Mouse (Mus musculus): ENCODE measurements around the gene Ldlrad3. TPM values are rescaled to one million over a fixed set of nuclear protein-coding genes. Genes with fewer than 3 reads are reported as not detected.

Ldlrad3 gene
- polyA plus RNA-seq, 1 experiment: 1.5 TPM

GRCm38 (mm10) chr2:102094281-102094680 lies 91.9 kb downstream of the Ldlrad3 start:
- WGBS: 75% methylated on average over 3 of the region's 3 CpGs
- no peak for DNase-seq (ENCODE audit: low read depth, low spot score)

GRCm38 (mm10) chr2:102092579-102092978 lies 93.6 kb downstream of the Ldlrad3 start:
- no peak for DNase-seq (ENCODE audit: low read depth, low spot score)
- WGBS: 83% methylated on average over 10 of the region's 10 CpGs

GRCm38 (mm10) chr2:102091516-102092350 lies 94.5 kb downstream of the Ldlrad3 start:
- DNase-seq (ENCODE audit: low read depth, low spot score): peak; percentile 76
- 33% methylated on average over 8 of the region's 8 CpGs for WGBS

- DNase-seq (ENCODE audit: low read depth, low spot score): no peak
- WGBS: 91% methylated on average over 5 of the region's 5 CpGs
These were observed 98.4 kb downstream of the Ldlrad3 start for GRCm38 (mm10) chr2:102087787-102088186.

GRCm38 (mm10) chr2:102086583-102086982 lies 99.6 kb downstream of the Ldlrad3 start:
- WGBS: 98% methylated on average over 23 of the region's 23 CpGs
- no peak for DNase-seq (ENCODE audit: low read depth, low spot score)

- no peak for DNase-seq (ENCODE audit: low read depth, low spot score)
These were observed 103.4 kb downstream of the Ldlrad3 start for GRCm38 (mm10) chr2:102082782-102083181.

DNA sequence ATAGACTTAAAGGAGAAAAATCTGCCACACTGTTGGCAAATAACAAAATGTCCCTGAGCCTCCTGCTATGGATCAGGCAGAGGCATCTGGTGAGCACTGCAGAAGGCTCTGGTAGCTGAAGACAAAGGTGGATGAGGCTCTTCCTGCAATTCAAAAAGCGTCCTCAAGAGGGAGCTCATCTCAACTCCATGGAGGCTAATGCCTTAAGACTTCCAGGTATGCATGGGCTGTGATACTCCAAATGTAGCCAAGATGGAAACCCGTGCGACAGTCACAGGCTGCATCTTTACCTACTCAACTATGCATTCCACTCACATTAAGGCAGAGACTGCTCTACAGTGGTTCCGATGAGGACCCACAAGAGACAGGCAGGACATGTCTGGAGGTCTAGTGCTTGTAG lies 108.6 kb downstream of the Ldlrad3 start:
- peak; percentile 46 for DNase-seq (ENCODE audit: low read depth, low spot score)

DNA sequence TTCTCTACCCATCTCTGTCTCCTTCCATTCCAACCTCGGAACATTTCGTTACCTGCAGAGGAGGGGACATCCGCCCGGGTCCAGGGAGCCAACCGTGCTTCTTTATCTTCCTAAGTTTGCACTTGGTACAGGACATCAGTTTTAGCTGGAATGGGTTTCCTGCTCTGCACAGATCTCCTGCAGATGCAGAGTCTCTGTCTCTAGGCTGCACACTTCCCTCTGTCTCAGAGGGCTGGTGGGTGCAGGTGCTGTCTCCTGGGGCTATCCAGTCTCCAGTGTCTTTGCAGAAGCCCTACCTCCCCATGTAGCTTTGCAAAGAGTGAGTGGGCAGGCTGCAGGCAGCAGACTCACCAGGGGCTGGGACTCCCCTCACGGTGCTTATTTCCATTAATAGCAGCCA lies 109.9 kb downstream of the Ldlrad3 start:
- no peak for DNase-seq (ENCODE audit: low read depth, low spot score)
- whole genome bisulfite sequencing: 91% methylated on average over 6 of the region's 6 CpGs

More for the DNA sequence above, 108.6 kb downstream of the Ldlrad3 start:
- 39% methylated on average over 4 of the region's 4 CpGs for WGBS

DNA sequence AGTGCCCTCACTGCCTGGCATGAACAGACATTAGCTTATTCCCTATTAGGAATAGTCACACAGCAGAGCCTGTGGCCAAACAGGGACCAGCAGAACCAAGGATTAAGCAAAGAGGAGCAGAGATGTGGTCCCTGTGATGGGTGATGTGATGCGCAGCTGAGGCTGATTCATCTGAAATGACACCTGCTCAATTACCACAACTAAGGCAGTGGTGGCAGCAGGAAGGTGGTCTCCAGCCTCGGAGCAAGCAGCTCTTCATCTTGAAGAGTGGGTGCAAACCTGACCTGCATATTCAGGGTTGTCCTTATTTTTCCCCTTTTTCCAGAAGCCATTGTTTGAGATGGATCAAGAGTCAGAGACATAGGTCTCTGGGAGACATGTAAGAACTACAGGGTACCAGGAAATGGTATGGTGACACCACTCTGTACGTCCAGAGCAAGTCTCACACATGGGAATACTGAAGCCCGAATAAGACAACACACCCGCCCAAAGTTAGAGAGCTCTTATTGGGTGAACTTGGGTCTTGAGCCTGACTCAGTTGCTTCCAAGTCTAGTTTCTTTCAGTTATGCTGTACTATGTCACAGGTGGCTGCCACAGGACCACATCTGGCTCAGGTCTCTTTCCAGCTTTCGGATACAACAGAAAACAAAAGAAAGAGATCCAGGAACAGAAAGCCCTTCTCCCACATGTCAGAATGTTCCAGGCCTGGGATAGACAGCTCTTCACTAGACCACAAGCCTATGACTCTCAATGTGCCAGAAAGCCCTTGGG lies 112.7 kb downstream of the Ldlrad3 start:
- DNase-seq (ENCODE audit: low read depth, low spot score): no peak
- WGBS: 96% methylated on average over 6 of the region's 6 CpGs

DNA sequence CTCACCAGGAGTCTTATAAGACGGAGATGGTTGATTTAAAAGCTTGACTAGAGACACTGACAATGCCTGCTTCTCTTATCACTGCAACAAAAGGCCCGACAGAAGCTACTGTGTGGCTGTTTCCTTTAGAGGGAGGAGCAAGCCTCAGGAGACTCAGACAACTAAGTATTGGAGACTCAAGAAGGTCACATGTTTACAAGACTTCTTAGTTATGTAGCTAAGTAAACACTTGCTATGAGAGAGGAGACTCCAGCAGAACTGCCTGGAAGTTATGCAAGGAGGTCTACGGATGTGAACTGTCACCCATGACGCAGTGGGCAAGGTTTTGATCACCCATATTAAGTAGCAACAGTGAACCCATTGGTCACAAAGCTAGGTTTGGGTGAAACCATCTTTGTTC lies 113.3 kb downstream of the Ldlrad3 start:
- 65% methylated on average over 4 of the region's 4 CpGs for WGBS
- no peak for DNase-seq (ENCODE audit: low read depth, low spot score)

GRCm38 (mm10) chr2:102071022-102071717 lies 115.0 kb downstream of the Ldlrad3 start:
- no peak for DNase-seq (ENCODE audit: low read depth, low spot score)

DNA sequence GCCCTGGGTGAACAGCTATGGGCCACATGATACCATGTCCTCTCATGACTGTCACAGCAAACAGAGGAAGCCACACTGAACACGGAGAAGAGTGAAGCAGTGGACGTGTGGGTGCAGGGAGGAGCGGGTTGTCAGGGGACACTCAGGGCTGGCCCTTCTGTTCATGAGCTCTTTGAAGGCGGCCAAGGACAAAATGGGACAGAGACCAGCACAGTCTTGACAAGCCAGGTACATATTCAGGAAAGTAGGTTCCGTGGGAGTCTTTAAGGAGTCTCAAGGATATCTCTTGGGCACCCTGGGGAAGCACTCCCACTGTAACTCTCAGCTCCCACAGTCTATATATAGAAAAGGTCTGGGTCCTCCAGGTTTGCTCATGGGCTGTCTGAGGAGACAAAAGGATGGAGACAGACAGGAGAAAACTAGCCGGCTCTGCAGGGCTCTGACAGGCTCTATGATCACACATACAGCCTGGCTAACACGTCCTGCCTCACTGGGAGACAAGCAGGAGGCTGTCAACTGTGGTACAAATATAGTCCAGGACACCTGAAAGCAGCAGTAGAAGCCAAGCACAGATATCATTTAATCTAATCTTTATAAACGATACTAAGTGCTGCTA lies 121.3 kb downstream of the Ldlrad3 start:
- DNase-seq (ENCODE audit: low read depth, low spot score): no peak
- 88% methylated on average over 8 of the region's 8 CpGs for WGBS

More at GRCm38 (mm10) chr2:102071022-102071717, 115.0 kb downstream of the Ldlrad3 start:
- WGBS: 90% methylated on average over 10 of the region's 10 CpGs

DNA sequence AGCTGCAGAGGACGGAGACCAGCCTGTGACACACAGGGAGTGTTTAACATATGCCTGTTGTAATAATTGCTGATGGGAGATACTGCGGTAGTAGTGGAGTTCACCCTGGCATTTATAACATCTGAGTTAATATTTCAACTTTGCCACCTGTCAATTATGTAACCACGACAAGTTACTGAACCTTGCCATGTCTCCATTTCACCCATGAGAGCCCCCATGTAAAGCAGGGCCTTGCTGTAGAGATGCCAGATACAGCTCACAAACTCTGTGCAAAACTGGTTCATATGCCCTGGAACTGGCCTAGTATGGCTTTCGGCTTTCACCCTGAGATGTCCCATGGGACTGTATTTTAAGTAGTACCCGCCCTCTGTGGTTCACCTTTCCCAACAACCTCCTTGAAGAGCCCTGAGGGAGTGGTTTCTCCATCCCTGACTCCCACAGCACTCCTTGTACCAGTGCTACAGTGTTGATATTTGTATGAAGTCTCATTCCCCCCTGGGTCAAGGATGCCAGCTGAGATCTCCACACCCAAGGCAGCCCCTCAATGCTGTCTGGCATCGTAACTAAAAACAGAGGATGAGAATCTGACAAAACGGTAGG lies 122.2 kb downstream of the Ldlrad3 start:
- no peak for DNase-seq (ENCODE audit: low read depth, low spot score)
- WGBS: 67% methylated on average over 7 of the region's 7 CpGs

- no peak for DNase-seq (ENCODE audit: low read depth, low spot score)
- 76% methylated on average over 7 of the region's 7 CpGs for WGBS
These were observed 123.2 kb downstream of the Ldlrad3 start for GRCm38 (mm10) chr2:102062861-102063468.

DNA sequence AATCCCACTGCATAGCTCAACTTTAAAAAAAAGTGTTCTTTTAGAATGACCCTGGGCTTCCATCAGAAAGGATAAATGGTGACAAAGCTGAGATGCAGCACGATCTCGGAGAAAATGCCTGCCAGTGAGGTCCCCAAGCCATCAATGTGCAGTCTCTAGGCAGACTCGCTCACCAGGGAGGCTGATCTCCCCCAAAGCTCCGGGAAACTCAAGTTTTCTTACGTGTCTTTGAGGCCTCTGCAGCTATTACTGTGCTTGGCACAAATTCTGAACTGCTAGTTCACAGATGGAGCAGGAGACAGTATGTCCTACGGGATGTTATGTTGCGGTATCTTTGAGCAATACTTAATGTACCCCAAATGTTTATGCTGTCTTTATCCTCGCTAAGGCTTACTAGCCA lies 124.3 kb downstream of the Ldlrad3 start:
- 85% methylated on average over 8 of the region's 8 CpGs for WGBS
- DNase-seq (ENCODE audit: low read depth, low spot score): no peak

- WGBS: 89% methylated on average over 12 of the region's 12 CpGs
These were observed 128.4 kb downstream of the Ldlrad3 start for GRCm38 (mm10) chr2:102057746-102058145.

DNA sequence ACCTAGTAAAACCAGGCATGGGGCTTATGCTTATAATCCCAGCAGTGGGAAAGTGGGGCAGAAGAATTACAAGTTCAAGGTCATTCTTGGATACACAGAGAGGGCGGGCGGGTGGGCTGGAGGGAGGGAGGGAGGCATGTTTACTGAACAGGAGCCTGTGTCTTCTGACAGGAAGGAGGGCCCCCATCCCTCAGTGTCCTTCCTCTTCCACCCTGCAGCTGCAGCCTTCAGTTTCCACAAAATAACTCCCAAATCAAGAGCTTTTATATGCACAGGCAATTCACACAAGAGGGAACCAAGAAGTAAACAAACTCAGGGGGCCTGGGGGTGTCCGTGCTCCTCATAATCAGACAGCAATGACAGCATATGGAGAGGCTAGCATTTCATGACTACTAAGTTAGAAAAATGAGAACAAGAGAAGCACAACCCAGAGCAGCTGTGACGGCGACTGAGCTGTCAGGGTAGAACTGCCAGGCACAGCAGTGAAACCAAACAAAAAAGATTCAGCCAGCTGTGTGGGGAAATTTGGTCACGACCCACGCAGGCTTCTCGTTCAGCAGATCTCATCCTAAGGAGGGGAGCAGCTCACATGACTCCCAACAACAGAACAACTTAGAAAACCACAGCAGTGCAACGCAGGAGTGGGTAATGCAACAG lies 129.0 kb downstream of the Ldlrad3 start:
- DNase-seq (ENCODE audit: low read depth, low spot score): no peak
- 69% methylated on average over 7 of the region's 9 CpGs for WGBS

More at GRCm38 (mm10) chr2:102057746-102058145, 128.4 kb downstream of the Ldlrad3 start:
- DNase-seq (ENCODE audit: low read depth, low spot score): no peak

- DNase-seq (ENCODE audit: low read depth, low spot score): no peak
- WGBS: 85% methylated on average over 8 of the region's 8 CpGs
These were observed 130.0 kb downstream of the Ldlrad3 start for GRCm38 (mm10) chr2:102056144-102056543.
